Comparison of ENCODE assay signal across 19 mouse cellular contexts in the genomic region with DNA sequence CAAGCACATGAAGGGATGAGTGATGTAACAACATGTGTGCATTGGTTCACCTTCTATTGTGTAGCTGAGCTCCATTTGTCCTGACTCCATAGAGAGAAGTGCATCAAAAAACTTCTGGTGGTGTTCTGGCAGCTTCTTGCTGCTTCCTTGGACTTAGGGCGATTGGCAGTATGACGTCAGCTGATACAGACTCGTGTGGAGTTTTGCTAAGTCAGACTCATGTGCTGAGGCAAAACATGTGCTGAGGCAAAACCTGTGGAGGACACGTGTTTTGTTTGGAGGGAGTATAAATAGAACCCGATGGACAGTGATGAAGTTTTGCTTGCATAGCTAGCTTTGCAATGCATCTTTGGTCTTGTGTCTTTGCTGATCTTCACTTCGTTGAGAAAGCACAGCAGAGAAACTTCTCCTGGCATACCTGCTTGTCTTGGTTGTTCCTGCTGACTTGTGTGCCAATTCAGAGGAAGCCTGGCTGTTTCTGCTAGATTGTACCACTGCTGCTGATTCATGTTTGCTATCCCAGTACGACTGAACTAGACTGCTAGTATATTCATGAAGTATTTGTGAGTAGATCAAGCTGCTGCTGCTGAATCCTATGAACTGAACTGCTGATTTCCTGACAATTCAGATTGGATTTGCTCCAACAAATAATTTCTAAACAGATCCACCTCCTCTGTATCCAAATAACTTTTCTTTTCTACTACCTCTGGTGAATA.
DNase-seq lines count a peak whose midpoint lies in the region; ATAC-seq and TF ChIP-seq lines count a peak whose summit lies in the region.
"Had no signal": no experiment of that assay in that cellular context is flagged by ENCODE, and none has a peak within 500 bp of the region (broad histone marks: within the 10 kb centered on the region; RNA-seq: fewer than 3 reads in every experiment).

No protein-coding gene starts in this region.

- 53% methylated on average over 7 of the region's 7 CpGs for WGBS in lung, embryonic 16.5 days
- 62% methylated on average over 7 of the region's 7 CpGs for WGBS in liver, embryonic 12.5 days (ENCODE audit: insufficient replicate concordance)
- 55% methylated on average over 7 of the region's 7 CpGs for WGBS in liver, embryonic 16.5 days (ENCODE audit: insufficient replicate concordance)
- 91% methylated on average over 7 of the region's 7 CpGs for WGBS in midbrain, embryonic 15.5 days
- WGBS in forebrain, embryonic 15.5 days = 94% methylated on average over 7 of the region's 7 CpGs

- intact Hi-C loops in heart, postnatal 10 days (cut with DNase I) = no loop called here

- no peak overlapping the region for H3K4me2 ChIP-seq in lung, embryonic 16.5 days (ENCODE audit: low read depth, low read length)
- no peak overlapping the region for H3K4me2 ChIP-seq in liver, embryonic 12.5 days
- H3K4me2 ChIP-seq in liver, embryonic 16.5 days (ENCODE audit: low read depth, low read length) = no peak overlapping the region
- H3K4me2 ChIP-seq in midbrain, embryonic 15.5 days = no peak overlapping the region
- H3K4me2 ChIP-seq in forebrain, embryonic 15.5 days (replicated peaks) = no peak overlapping the region
- H3K4me2 ChIP-seq: embryonic facial prominence, embryonic 15.5 days; forebrain, embryonic 12.5 days; heart, embryonic 13.5 days; hindbrain, embryonic 13.5 days had no signal

- no peak for TF ChIP-seq CTCF in embryonic fibroblast, embryonic 13.5 days (IDR thresholded peaks at IDR 0.05; ENCODE audit: borderline replicate concordance, insufficient read depth, low read length)

- H3K4me3 ChIP-seq in lung, embryonic 16.5 days (ENCODE audit: low read length) = no peak overlapping the region
- no peak overlapping the region for H3K4me3 ChIP-seq in embryonic fibroblast, embryonic 13.5 days (ENCODE audit: insufficient read depth, low read length)
- H3K4me3 ChIP-seq in liver, embryonic 12.5 days = no peak overlapping the region
- no peak overlapping the region for H3K4me3 ChIP-seq in liver, embryonic 16.5 days (ENCODE audit: low read depth, low read length)
- no peak overlapping the region for H3K4me3 ChIP-seq in midbrain, embryonic 15.5 days
- H3K4me3 ChIP-seq in forebrain, embryonic 15.5 days = no peak overlapping the region
- H3K4me3 ChIP-seq: embryonic facial prominence, embryonic 15.5 days; forebrain, embryonic 12.5 days; heart, embryonic 13.5 days; hindbrain, embryonic 13.5 days had no signal

- no peaks in the 10 kb centered on the region for H3K27me3 ChIP-seq in lung, embryonic 16.5 days (ENCODE audit: control insufficient read depth, insufficient read depth, low read depth, low read length)
- H3K27me3 ChIP-seq in liver, embryonic 12.5 days (replicated peaks) = no peaks in the 10 kb centered on the region
- no peaks in the 10 kb centered on the region for H3K27me3 ChIP-seq in liver, embryonic 16.5 days (ENCODE audit: control insufficient read depth, insufficient read depth, low read depth, low read length)
- H3K27me3 ChIP-seq in midbrain, embryonic 15.5 days (replicated peaks) = no peaks in the 10 kb centered on the region
- no peaks in the 10 kb centered on the region for H3K27me3 ChIP-seq in forebrain, embryonic 15.5 days
- H3K27me3 ChIP-seq: embryonic facial prominence, embryonic 15.5 days; heart, embryonic 13.5 days; hindbrain, embryonic 13.5 days had no signal

- TF ChIP-seq POLR2A in embryonic fibroblast, embryonic 13.5 days (IDR thresholded peaks at IDR 0.05; ENCODE audit: low read depth, low read length) = no peak

- H3K36me3 ChIP-seq in lung, embryonic 16.5 days (ENCODE audit: control insufficient read depth, insufficient read depth, low read length) = no peaks in the 10 kb centered on the region
- no peaks in the 10 kb centered on the region for H3K36me3 ChIP-seq in liver, embryonic 12.5 days
- no peaks in the 10 kb centered on the region for H3K36me3 ChIP-seq in liver, embryonic 16.5 days (ENCODE audit: control insufficient read depth, insufficient read depth)
- H3K36me3 ChIP-seq in midbrain, embryonic 15.5 days (replicated peaks) = no peaks in the 10 kb centered on the region
- H3K36me3 ChIP-seq in forebrain, embryonic 15.5 days = no peaks in the 10 kb centered on the region
- H3K36me3 ChIP-seq: embryonic facial prominence, embryonic 15.5 days; forebrain, embryonic 12.5 days; heart, embryonic 13.5 days; hindbrain, embryonic 13.5 days had no signal

- H3K27ac ChIP-seq in lung, embryonic 16.5 days (ENCODE audit: low read length) = no peak overlapping the region
- H3K27ac ChIP-seq in embryonic fibroblast, embryonic 13.5 days (ENCODE audit: insufficient read depth, low read length) = peak overlapping the region; percentile 81; the same call in 1 of the 2 replicates
- peak overlapping the region; percentile 24 for H3K27ac ChIP-seq in liver, embryonic 12.5 days
- peak overlapping the region; percentile 69 for H3K27ac ChIP-seq in liver, embryonic 16.5 days (ENCODE audit: low read length)
- H3K27ac ChIP-seq in midbrain, embryonic 15.5 days = no peak overlapping the region
- no peak overlapping the region for H3K27ac ChIP-seq in forebrain, embryonic 15.5 days (replicated peaks)
- H3K27ac ChIP-seq: embryonic facial prominence, embryonic 15.5 days; forebrain, embryonic 12.5 days; heart, embryonic 13.5 days; hindbrain, embryonic 13.5 days had no signal

- peak; percentile 56 for ATAC-seq in lung, embryonic 16.5 days (ENCODE audit: low read depth)
- peak; percentile 61; the same call in 1 of the 2 replicates for ATAC-seq in liver, embryonic 12.5 days
- peak; percentile 63 for ATAC-seq in liver, embryonic 16.5 days (ENCODE audit: low read depth)
- no peak for ATAC-seq in midbrain, embryonic 15.5 days (replicated peaks)
- no peak for ATAC-seq in forebrain, embryonic 15.5 days (replicated peaks)

- H3K9me3 ChIP-seq in lung, embryonic 16.5 days (ENCODE audit: control insufficient read depth, low read length) = no peaks in the 10 kb centered on the region
- no peaks in the 10 kb centered on the region for H3K9me3 ChIP-seq in liver, embryonic 12.5 days (replicated peaks)
- H3K9me3 ChIP-seq in liver, embryonic 16.5 days (replicated peaks; ENCODE audit: control insufficient read depth, low read length) = no peaks in the 10 kb centered on the region
- H3K9me3 ChIP-seq in midbrain, embryonic 15.5 days = no peaks in the 10 kb centered on the region
- no peaks in the 10 kb centered on the region for H3K9me3 ChIP-seq in forebrain, embryonic 15.5 days
- H3K9me3 ChIP-seq: embryonic facial prominence, embryonic 15.5 days; forebrain, embryonic 12.5 days; heart, embryonic 13.5 days; hindbrain, embryonic 13.5 days had no signal

- H3K9ac ChIP-seq in lung, embryonic 16.5 days (ENCODE audit: low read length) = no peak overlapping the region
- H3K9ac ChIP-seq in liver, embryonic 12.5 days = no peak overlapping the region
- no peak overlapping the region for H3K9ac ChIP-seq in liver, embryonic 16.5 days (ENCODE audit: low read depth, low read length)
- H3K9ac ChIP-seq in midbrain, embryonic 15.5 days = no peak overlapping the region
- H3K9ac ChIP-seq in forebrain, embryonic 15.5 days (replicated peaks) = no peak overlapping the region
- H3K9ac ChIP-seq: embryonic facial prominence, embryonic 15.5 days; forebrain, embryonic 12.5 days; heart, embryonic 13.5 days; hindbrain, embryonic 13.5 days had no signal

- 0 out of 2 replicates have a peak, but pooled peaks cover 2% of the 10 kb centered on the region for H3K4me1 ChIP-seq in lung, embryonic 16.5 days (replicated peaks; ENCODE audit: control insufficient read depth, insufficient read depth, low read length)
- peaks cover 3% of the 10 kb centered on the region; the same call in 1 of the 2 replicates for H3K4me1 ChIP-seq in embryonic fibroblast, embryonic 13.5 days (ENCODE audit: control insufficient read depth, insufficient read depth, low read length)
- H3K4me1 ChIP-seq in liver, embryonic 12.5 days = peaks cover 37% of the 10 kb centered on the region
- H3K4me1 ChIP-seq in liver, embryonic 16.5 days (ENCODE audit: control insufficient read depth, low read depth, low read length) = peaks cover 14% of the 10 kb centered on the region
- no peaks in the 10 kb centered on the region for H3K4me1 ChIP-seq in midbrain, embryonic 15.5 days
- no peaks in the 10 kb centered on the region for H3K4me1 ChIP-seq in forebrain, embryonic 15.5 days
- H3K4me1 ChIP-seq: embryonic facial prominence, embryonic 15.5 days; forebrain, embryonic 12.5 days; heart, embryonic 13.5 days; hindbrain, embryonic 13.5 days had no signal

- no peak for DNase-seq in lung, postnatal 4 days
- no peak for DNase-seq in heart, postnatal 10 days
- DNase-seq: adrenal gland, adult 8-10 months; adrenal gland, postnatal 36 days; cerebellum, adult 11 months; cerebellum, adult 8-10 months; cerebellum, postnatal 14 days; embryo, embryonic 11 days; gastrocnemius, postnatal 36 days had no signal

Comparison
In these comparisons a context has a peak if more than half of its experiments do, and no peak if none do; other contexts are left out.
1. ATAC-seq: peak in lung, embryonic 16.5 days (single experiment), liver, embryonic 12.5 days (single experiment) and liver, embryonic 16.5 days (single experiment); none in midbrain, embryonic 15.5 days (single experiment) and forebrain, embryonic 15.5 days (single experiment).
2. H3K27ac ChIP-seq: peak in embryonic fibroblast, embryonic 13.5 days (single experiment), liver, embryonic 12.5 days (single experiment) and liver, embryonic 16.5 days (single experiment); none in lung, embryonic 16.5 days (single experiment), midbrain, embryonic 15.5 days (single experiment) and forebrain, embryonic 15.5 days (single experiment).